Mouse (Mus musculus) heart, postnatal 0 days (tissue): ENCODE results near the gene Ptprn2. TPM values are rescaled to one million over a fixed set of nuclear protein-coding genes. Genes with fewer than 3 reads are reported as not detected.

Experiments
- ATAC-seq: fragments of 200-750 bp; cut with Nextera tagmentation; 2 replicates; pipeline ENCODE4 v1.8.0; 2017; ENCODE audit warnings: low read depth, moderate number of reproducible peaks, moderate library complexity; ENCODE audit not compliant: insufficient read depth
- DNase-seq: peaks from one replicate; pipeline ENCODE4 v3.0.0-alpha.2; 2016; ENCODE audit warnings: low spot score
- H3K27ac ChIP-seq: fragments of 300-500 bp; sonication (generic); 2 replicates; pipeline ENCODE4 v1.5.1; 2014; ENCODE audit warnings: low read depth, mild to moderate bottlenecking
- H3K27me3 ChIP-seq: fragments of 300-500 bp; sonication (generic); 2 replicates; pipeline ENCODE4 v1.6.1; 2014; ENCODE audit warnings: low read length, mixed read lengths; ENCODE audit not compliant: control insufficient read depth, insufficient read depth
- H3K36me3 ChIP-seq: fragments of 300-500 bp; sonication (generic); replicated peaks from 2 replicates; pipeline ENCODE4 v1.6.1; 2014; ENCODE audit warnings: low read length, mixed read lengths; ENCODE audit not compliant: control insufficient read depth, insufficient read depth
- H3K4me1 ChIP-seq: fragments of 300-500 bp; sonication (generic); 2 replicates; pipeline ENCODE4 v1.6.1; 2014; ENCODE audit warnings: antibody characterized with exemption; ENCODE audit not compliant: control insufficient read depth, insufficient read depth
- H3K4me2 ChIP-seq: fragments of 300-500 bp; sonication (generic); 2 replicates; pipeline ENCODE4 v1.6.1; 2014; ENCODE audit warnings: low read depth, mild to moderate bottlenecking, low read length, moderate library complexity
- H3K4me3 ChIP-seq: fragments of 300-500 bp; sonication (generic); 2 replicates; pipeline ENCODE4 v1.5.1; 2014; ENCODE audit warnings: low read depth, low read length
- H3K9ac ChIP-seq: fragments of 300-500 bp; sonication (generic); replicated peaks from 2 replicates; pipeline ENCODE4 v1.6.1; 2014; ENCODE audit warnings: low read depth, low read length, mixed read lengths
- H3K9me3 ChIP-seq: fragments of 300-500 bp; sonication (generic); replicated peaks from 2 replicates; pipeline ENCODE4 v1.6.1; 2016; ENCODE audit warnings: low read length; ENCODE audit not compliant: control insufficient read depth
- CTCF ChIP-seq: IDR thresholded peaks from 2 replicates; pipeline ENCODE4 v1.5.1; 2016; ENCODE audit warnings: antibody characterized with exemption, control low read depth, low read depth
- EP300 ChIP-seq: IDR thresholded peaks from 2 replicates; pipeline ENCODE4 v1.6.1; 2016; ENCODE audit warnings: antibody characterized with exemption, low read depth
- WGBS: fragments of 180-500 bp; shearing (Covaris S2); extraction: QIAGEN DNeasy Blood & Tissue Kit; methylation state at CpG from one replicate; pipeline ENCODE4 v1.1.7; 2014; 5-methylcytosine and 5-hydroxymethylcytosine counted together
- polyA plus RNA-seq: library from polyadenylated mRNA; unstranded; fragments of >200 nt; fragmentation: Nextera tagmentation; extraction: Ambion mirVana; gene quantifications from 2 replicates; pipeline ENCODE4 v1.2.1, GENCODE M21; 2015
- total RNA-seq: library from RNA; depleted of rRNA; stranded (reverse); fragments of >200 nt; gene quantifications from 2 replicates; pipeline ENCODE4 v1.2.3, GENCODE M21; 2014; ENCODE audit warnings: low replicate concordance

Ptprn2 gene
- total and polyA plus RNA-seq, 2 experiments from 2014 or later = not detected

- TF ChIP-seq CTCF = peak; percentile 87
- no peak for TF ChIP-seq EP300
- no peak overlapping the region for H3K4me3 ChIP-seq
- H3K4me2 ChIP-seq = peak overlapping the region; percentile 27
- peak; percentile 41; the same call in 1 of the 2 replicates for ATAC-seq
- H3K9me3 ChIP-seq = no peaks in the 10 kb centered on the region
- H3K27me3 ChIP-seq = no peaks in the 10 kb centered on the region
- no peak overlapping the region for H3K9ac ChIP-seq
- H3K27ac ChIP-seq = no peak overlapping the region
- peak; percentile 73 for DNase-seq
- no peaks in the 10 kb centered on the region for H3K4me1 ChIP-seq
- 40% methylated on average over 5 of the region's 5 CpGs for WGBS
- H3K36me3 ChIP-seq = no peaks in the 10 kb centered on the region
Measured at GRCm38 (mm10) chr12:116619868-116620267, 134.3 kb downstream of the Ptprn2 start.

- Histone ChIP-seq H3K4me3 (no peak overlapping the region), H3K27me3 (no peaks in the 10 kb centered on the region), H3K27ac (no peak overlapping the region), H3K4me1 (no peaks in the 10 kb centered on the region), H3K4me2 (no peak overlapping the region), H3K9me3 (no peaks in the 10 kb centered on the region), H3K9ac (no peak overlapping the region), H3K36me3 (no peaks in the 10 kb centered on the region)
- ATAC-seq (no peak), DNase-seq (no peak)
- TF ChIP-seq EP300 (no peak), CTCF (no peak)
- WGBS = 70% methylated on average over 3 of the region's 3 CpGs
Measured at GRCm38 (mm10) chr12:116620299-116620698, 134.8 kb downstream of the Ptprn2 start.

GRCm38 (mm10) chr12:116621325-116622040 is 136.0 kb downstream of the Ptprn2 start:
- Histone ChIP-seq H3K9ac (no peak overlapping the region), H3K27me3 (no peaks in the 10 kb centered on the region), H3K36me3 (no peaks in the 10 kb centered on the region), H3K4me3 (no peak overlapping the region), H3K27ac (no peak overlapping the region), H3K4me1 (no peaks in the 10 kb centered on the region), H3K9me3 (no peaks in the 10 kb centered on the region), H3K4me2 (no peak overlapping the region)
- TF ChIP-seq CTCF (no peak), EP300 (no peak)
- ATAC-seq (no peak), DNase-seq (no peak)
- 61% methylated on average over 10 of the region's 10 CpGs for WGBS

- H3K4me1 ChIP-seq = no peaks in the 10 kb centered on the region
- H3K9ac ChIP-seq = no peak overlapping the region
- H3K27ac ChIP-seq = no peak overlapping the region
- H3K27me3 ChIP-seq = no peaks in the 10 kb centered on the region
- no peaks in the 10 kb centered on the region for H3K36me3 ChIP-seq
- no peak overlapping the region for H3K4me2 ChIP-seq
- H3K9me3 ChIP-seq = no peaks in the 10 kb centered on the region
- DNase-seq = no peak
- ATAC-seq = no peak
- H3K4me3 ChIP-seq = no peak overlapping the region
- 49% methylated on average over 6 of the region's 6 CpGs for WGBS
- TF ChIP-seq EP300 (no peak), CTCF (no peak)
Measured at GRCm38 (mm10) chr12:116622665-116623387, 137.3 kb downstream of the Ptprn2 start.

GRCm38 (mm10) chr12:116625391-116626281 is 140.1 kb downstream of the Ptprn2 start:
- DNase-seq (peak; percentile 34), ATAC-seq (no peak)
- H3K9me3 ChIP-seq = no peaks in the 10 kb centered on the region
- H3K27ac ChIP-seq = no peak overlapping the region
- no peak overlapping the region for H3K9ac ChIP-seq
- no peaks in the 10 kb centered on the region for H3K4me1 ChIP-seq
- no peaks in the 10 kb centered on the region for H3K27me3 ChIP-seq
- 46% methylated on average over 9 of the region's 9 CpGs for WGBS
- H3K4me3 ChIP-seq = no peak overlapping the region
- TF ChIP-seq EP300 (no peak), CTCF (peak; percentile 82)
- H3K36me3 ChIP-seq = no peaks in the 10 kb centered on the region
- H3K4me2 ChIP-seq = no peak overlapping the region
